Mouse (Mus musculus) layer of hippocampus, adult 8-10 months (tissue): ENCODE measurements around the gene Lrcol1. TPM values are rescaled to one million over a fixed set of nuclear protein-coding genes. Genes with fewer than 3 reads are reported as not detected.

Experiments used
- DNase-seq, 2 experiments: peaks; one replicate each; pipeline ENCODE4 v3.0.0; 2022; ENCODE audit warnings: low spot score in 2 of 2
- total RNA-seq, 4 experiments: library from RNA; stranded (reverse); gene quantifications; 2 replicates each; pipeline ENCODE4 v1.2.4; 2022

Lrcol1 gene
- total RNA-seq, 4 experiments from 2014 or later = not detected

DNA sequence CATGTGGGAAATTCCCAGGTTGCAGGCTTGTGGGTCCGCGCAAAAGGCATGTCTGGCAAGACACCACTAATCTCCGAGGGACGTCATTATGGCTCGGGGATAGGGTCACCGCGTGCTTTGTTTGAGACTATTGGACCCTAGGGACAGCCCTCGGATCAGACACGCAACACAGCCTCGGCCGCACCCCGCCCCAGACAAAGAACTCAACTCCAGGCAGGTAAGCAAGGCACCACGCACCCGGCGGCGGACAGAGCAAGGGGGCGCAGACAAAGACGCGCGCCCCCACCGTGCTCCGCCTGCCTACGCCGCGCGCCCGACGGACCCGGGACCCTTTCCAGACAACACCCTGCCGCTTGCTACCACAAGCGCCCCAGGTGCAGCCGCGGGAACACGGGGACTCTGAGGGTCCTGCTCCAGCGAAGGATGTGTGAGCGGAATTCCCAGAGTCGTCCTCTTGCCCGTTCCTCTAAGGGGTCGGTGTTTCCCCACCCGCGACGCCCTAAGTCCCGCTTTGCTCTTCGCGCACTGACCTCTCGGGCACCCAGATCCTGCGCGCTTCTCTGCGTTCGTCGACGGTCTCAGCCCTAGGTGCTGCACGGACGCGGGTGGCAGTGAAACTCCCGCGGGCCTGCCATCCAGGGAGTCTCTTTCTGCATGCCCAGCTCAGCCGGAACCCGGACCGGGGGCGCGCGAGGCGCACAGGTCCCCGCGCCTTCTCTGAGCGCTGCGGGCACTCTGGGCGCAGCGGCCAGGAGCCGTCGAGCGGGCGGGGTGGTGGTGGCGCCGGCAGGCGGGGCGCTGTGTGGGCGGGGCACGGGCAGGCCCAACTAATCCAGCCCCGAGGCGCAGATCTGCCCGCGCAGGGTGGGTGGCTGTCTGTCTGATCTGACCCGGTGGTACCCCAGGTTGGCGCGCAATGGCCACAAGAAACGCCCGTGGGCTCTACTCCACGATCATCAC is 42.1 kb downstream of the Lrcol1 start:
- DNase-seq = peak in 1 of 2 experiments; percentile 38

DNA sequence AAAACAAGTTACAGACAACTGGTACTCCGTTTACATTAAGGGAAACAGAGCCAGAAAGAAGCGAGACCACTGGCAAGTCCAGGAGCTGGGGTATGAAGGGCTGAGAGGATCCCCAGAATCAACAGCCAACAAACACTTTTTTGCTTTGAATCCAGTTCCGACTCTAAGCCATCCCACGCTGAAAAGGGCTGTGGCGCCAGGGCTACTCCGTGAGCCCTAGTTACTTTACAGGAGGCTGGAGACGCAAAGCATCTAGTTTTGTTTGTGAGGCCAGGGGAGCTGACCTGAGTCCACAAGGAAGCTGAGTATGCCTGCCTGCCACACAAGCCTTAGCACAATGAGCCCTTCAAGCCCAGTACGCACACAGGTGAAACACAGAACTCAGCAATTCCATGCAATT is 42.8 kb downstream of the Lrcol1 start:
- no peak for DNase-seq

GRCm38 (mm10) chr5:110390631-110391030 is 46.1 kb downstream of the Lrcol1 start:
- no peak for DNase-seq

DNA sequence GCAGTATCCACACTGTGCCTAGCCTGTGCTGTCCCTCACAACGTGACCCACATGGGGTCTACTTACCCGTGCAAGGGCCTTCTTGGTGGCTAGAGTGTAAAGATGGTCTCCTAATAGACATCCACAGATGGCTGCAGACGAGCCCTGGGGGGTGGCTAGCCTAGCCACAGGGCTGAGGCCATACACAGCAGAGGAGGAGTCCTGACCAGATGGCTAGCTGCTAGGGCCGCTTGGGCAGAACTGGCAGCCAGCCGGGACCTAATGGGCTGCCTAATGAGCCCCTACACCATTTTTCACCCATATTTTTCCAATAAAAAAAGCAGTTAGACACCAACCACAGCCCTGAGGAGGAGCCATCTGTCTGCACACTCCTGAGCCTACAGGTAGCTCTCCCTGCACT is 48.2 kb downstream of the Lrcol1 start:
- DNase-seq = no peak

DNA sequence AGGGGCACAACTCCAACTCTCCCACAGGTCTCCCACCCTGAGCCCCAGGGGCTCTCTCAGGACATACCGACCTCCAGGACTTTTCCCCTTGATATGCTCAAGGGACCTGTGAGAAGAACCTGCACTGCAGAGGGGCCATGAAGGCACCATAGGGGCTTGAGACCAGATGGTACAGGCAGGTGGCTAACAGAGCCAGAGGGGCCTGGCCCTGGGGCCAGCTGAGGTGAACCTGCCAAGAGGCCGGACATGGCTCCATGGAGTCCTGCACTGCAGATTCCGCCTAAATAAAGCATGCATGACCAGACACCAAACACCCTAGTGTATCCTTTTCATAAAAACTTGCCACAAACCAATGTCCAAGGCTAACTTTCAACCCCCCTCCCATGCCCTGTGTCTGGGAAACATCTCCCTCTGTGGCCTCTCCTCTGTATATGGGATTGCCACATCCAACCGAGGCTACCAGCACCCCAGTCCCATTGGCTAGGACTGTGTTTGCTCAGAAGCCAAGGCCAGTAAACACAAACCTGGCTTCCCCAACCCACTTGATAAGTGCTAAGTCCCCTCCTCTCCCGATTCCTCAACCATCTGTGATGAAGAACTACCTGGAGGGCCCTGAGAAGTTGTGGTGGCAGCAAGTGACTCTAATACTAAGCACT is 50.6 kb downstream of the Lrcol1 start:
- DNase-seq = no peak

DNA sequence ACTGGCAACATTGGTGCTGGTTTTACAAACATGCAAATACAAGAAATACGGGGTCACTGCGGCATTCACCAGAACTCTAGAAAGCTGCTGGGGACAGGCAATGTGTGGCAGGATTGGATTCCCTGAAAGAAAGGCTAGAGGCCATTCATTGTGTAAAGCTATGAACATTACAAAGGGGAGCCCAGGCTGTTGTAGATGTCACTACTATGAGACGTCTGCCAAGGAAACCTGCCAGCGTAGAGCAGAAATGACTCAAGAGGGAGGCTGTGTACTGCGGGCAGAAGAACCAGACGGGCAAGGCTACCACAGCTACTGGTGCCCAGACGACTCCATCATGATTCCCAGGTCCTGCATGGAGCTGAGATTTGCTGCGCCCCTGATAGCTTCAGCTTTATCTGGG is 56.6 kb downstream of the Lrcol1 start:
- no peak for DNase-seq

DNA sequence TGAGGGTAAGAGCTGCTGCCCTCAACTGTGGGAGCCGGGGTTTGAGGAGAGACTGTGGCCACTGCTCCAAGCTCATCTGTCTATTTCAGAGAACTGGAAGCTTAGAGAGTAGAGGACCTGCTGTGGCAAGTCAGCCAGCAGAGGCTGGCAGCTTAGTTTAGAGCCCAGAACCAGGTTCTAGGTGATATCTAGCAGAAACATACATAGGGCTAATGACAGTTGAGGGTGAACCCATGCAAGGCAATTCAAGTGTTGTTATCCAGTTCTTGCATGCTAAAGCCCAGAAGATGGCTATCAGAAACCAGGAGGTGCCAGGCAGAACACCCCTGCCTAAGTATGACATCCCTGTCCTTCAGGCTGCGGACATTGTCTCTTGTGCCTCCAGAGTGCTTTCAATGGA is 58.0 kb downstream of the Lrcol1 start:
- no peak for DNase-seq

GRCm38 (mm10) chr5:110403931-110404330 is 59.4 kb downstream of the Lrcol1 start:
- no peak for DNase-seq

Other genes with a start within 250 kb of the Lrcol1 start
- 1 to 10 TPM; 4.7 to 7.2 (median 5.7) TPM for gene Plcxd1, start 244.8 kb upstream of the Lrcol1 start, total RNA-seq
- 10 to 100 TPM; 83.8 to 92.2 (median 89.3) TPM for gene Gtpbp6, start 236.5 kb upstream of the Lrcol1 start, total RNA-seq
- gene Zfp605, start 234.6 kb upstream of the Lrcol1 start, total RNA-seq = 10 to 100 TPM; 14.4 to 18.4 (median 16.9) TPM
- 10 to 100 TPM; 46.2 to 67.9 (median 48.7) TPM for gene Chfr, start 208.9 kb upstream of the Lrcol1 start, total RNA-seq
- 10 to 100 TPM; 49.5 to 52.7 (median 50.6) TPM for gene Golga3, start 168.0 kb upstream of the Lrcol1 start, total RNA-seq
- 10 to 100 TPM; 37.4 to 49.0 (median 41.3) TPM for gene Ankle2, start 113.7 kb upstream of the Lrcol1 start, total RNA-seq
- gene Pgam5, start 74.8 kb upstream of the Lrcol1 start, total RNA-seq = 10 to 100 TPM; 52.1 to 57.2 (median 54.9) TPM
- 1 to 10 TPM; 8.3 to 9.5 (median 8.8) TPM for gene Pxmp2, start 58.5 kb upstream of the Lrcol1 start, total RNA-seq
- gene Pole, start 58.4 kb upstream of the Lrcol1 start, total RNA-seq = 1 to 10 TPM; 1.4 to 2.2 (median 2.1) TPM
- under 1 TPM in 3 of 4 experiments, not detected in 1; 0.21 to 0.39 (median 0.27) TPM for gene P2rx2, start 1.5 kb upstream of the Lrcol1 start, total RNA-seq
- gene Fbrsl1, start 103.8 kb downstream of the Lrcol1 start, total RNA-seq = 10 to 100 TPM; 64.9 to 81.4 (median 71.7) TPM
- gene Galnt9, start 199.6 kb downstream of the Lrcol1 start, total RNA-seq = 100 to 1,000 TPM in 2 of 4 experiments, 10 to 100 TPM in 2; 81.9 to 122 (median 97.8) TPM